Mouse (Mus musculus): ENCODE results near the gene Slc25a34.

Slc25a34 gene

DNA sequence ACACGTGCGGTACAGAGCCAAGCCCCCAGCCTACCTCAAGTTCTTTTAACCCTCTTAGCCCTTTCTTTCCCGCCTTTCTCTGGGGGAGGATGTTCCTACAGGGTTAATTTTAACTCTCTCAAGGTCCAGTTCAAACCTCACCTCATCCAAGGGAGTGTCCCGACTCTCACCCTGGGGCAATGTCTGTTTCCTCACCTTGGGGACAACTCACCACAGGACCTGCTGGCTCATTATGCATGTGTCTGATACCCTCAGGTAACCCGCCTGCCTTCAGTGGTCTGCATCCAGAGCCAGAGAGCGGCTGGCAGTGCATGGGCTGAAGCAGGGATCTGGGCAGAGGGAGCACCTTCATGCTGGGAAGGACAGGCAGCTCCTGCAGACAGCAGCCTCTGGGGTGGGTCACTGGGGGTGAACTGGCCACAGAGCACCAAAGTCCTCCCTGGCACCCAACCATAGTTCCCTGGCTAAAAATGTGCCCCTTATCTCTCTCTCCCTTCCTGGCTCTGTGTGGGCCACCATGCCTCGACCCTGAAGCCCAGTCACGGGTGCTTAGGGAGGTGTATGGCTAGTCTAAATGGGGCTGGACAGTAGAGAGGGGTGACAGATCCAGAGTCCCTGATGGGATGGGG, 26.8 kb downstream of the Slc25a34 start:
- H3K27me3 ChIP-seq (ENCODE audit: control insufficient read depth, insufficient read depth, low read length, poor library complexity, severe bottlenecking) = peaks cover 4% of the 10 kb centered on the region
- no peaks in the 10 kb centered on the region for H3K36me3 ChIP-seq (ENCODE audit: control insufficient read depth, insufficient read depth, low read length, poor library complexity, severe bottlenecking)
- DNase-seq (ENCODE audit: low read depth, low spot score) = no peak

DNA sequence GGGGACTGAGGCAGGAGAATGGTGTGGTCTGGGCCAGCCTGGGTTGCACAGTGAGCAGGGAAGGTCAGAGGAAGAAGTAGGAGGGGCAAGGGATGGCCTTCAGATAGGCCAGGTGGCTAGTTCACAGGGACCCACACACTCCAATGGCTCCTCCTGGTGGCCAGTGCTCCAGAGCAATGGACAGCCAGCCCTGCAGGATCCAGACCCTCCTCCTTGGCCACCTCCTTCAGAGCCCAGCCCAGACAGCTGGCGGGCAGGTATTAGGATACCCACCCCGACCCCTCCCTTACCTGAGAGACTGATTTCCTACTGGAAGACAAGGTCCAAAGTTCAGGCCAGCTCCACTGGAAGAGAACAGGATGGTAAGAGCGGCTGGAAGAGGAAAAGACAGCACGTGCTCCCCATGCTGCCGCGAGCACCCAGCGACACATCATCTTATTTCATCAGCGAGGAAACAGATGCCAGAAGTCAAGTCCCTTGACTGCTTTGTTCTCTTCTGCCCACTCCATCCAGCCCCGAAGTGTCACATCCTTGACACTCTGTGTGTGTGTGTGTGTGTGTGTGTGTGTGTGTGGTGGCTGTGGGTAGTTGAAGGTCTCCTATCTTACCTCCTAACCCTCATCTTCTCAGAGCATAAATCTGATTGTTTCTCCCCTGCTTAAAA, 27.9 kb downstream of the Slc25a34 start:
- Histone ChIP-seq H3K27me3 (ENCODE audit: control insufficient read depth, insufficient read depth, low read length, poor library complexity, severe bottlenecking) (peaks cover 4% of the 10 kb centered on the region), H3K36me3 (ENCODE audit: control insufficient read depth, insufficient read depth, low read length, poor library complexity, severe bottlenecking) (no peaks in the 10 kb centered on the region)
- DNase-seq (ENCODE audit: low read depth, low spot score) = peak; percentile 31

DNA sequence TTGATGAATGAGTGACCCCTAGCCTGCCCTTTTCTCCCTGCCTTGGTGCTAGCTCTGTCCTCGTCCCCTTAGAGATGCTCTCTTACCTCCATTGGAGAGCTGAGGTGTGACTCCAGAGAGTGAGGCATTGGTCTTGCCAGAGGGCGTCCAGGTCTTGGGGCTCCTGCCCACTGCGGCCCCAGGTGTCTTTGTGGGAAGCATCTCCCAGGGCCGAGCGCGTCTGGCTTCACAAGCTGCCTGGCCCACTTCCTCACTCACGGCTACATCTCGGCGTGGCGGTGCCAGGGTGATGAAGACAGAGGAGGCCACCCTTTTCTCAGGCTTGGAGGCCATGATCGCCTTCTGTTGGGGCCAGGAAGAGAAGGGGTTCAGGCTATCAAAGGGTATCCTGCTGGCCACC, 28.5 kb downstream of the Slc25a34 start:
- DNase-seq (ENCODE audit: low read depth, low spot score) = no peak
- H3K27me3 ChIP-seq (ENCODE audit: control insufficient read depth, insufficient read depth, low read length, poor library complexity, severe bottlenecking) = peaks cover 4% of the 10 kb centered on the region
- H3K36me3 ChIP-seq (ENCODE audit: control insufficient read depth, insufficient read depth, low read length, poor library complexity, severe bottlenecking) = no peaks in the 10 kb centered on the region

DNA sequence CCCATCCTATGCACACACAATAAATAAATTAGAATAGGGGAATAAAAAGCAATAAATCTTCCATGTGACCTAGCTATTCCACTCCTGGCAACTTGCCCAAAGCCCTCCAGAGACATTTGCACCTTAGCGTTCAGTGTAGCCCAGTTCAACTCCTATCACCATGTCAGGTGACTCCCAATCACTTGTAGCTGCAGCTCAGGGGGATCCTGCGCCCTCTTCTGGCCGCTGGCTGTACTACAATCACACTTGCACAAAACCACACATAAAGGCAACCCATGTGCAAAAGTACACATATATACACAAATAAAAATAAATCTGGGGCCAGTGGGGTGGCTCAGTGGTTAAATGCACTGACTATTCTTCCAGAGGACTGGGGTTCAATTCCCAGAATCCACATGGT, 32.1 kb downstream of the Slc25a34 start:
- DNase-seq (ENCODE audit: low read depth, low spot score) = peak; percentile 68
- H3K36me3 ChIP-seq (ENCODE audit: control insufficient read depth, insufficient read depth, low read length, poor library complexity, severe bottlenecking) = no peaks in the 10 kb centered on the region
- no peaks in the 10 kb centered on the region; the same call in 1 of the 2 replicates for H3K27me3 ChIP-seq (ENCODE audit: control insufficient read depth, insufficient read depth, low read length, poor library complexity, severe bottlenecking)

DNA sequence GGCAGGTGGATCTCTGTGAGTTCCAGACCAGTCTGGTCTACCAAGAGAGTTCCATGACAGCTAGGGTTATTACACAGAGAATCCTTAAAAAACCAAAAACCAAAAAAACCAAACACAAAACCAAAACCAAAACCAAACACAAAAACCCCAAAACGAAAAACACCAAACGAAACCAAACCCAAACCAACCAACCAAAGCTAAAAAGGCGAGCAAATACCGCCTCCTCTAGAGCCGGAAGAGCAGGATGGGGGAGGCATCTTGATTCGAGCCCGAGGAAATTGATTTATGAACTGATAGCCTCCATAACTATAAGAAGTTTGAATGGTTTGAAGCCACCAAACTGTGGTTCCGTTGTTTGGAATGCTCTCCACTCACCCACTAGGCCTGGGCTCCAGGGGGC, 39.7 kb downstream of the Slc25a34 start:
- H3K27me3 ChIP-seq (ENCODE audit: control insufficient read depth, insufficient read depth, low read length, poor library complexity, severe bottlenecking) = no peaks in the 10 kb centered on the region

DNA sequence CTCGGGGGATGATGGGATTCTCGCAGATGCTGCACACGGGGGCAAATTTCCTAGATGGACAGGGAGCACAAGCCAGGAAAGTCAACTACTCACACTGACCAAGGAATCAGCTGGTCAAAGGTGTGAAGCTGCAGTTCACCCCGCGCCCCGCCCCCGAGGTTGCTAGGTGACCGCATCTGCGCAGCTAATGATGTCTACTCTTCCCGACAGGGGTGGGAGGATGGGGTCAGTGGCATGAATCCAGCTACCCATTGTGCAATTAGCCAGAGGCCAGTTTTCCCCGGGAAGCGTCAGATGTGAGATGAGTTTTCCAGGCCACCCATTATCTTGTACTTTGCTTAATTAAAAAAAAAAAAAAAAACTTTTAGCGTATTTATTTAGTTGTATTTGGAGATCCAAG, 42.6 kb downstream of the Slc25a34 start:
- no peaks in the 10 kb centered on the region for H3K27me3 ChIP-seq (ENCODE audit: control insufficient read depth, insufficient read depth, low read length, poor library complexity, severe bottlenecking)
- H3K36me3 ChIP-seq (ENCODE audit: control insufficient read depth, insufficient read depth, low read length, poor library complexity, severe bottlenecking) = no peaks in the 10 kb centered on the region
- DNase-seq (ENCODE audit: low read depth, low spot score) = no peak

More for the DNA sequence above, 39.7 kb downstream of the Slc25a34 start:
- peak; percentile 61 for DNase-seq (ENCODE audit: low read depth, low spot score)
- no peaks in the 10 kb centered on the region for H3K36me3 ChIP-seq (ENCODE audit: control insufficient read depth, insufficient read depth, low read length, poor library complexity, severe bottlenecking)

DNA sequence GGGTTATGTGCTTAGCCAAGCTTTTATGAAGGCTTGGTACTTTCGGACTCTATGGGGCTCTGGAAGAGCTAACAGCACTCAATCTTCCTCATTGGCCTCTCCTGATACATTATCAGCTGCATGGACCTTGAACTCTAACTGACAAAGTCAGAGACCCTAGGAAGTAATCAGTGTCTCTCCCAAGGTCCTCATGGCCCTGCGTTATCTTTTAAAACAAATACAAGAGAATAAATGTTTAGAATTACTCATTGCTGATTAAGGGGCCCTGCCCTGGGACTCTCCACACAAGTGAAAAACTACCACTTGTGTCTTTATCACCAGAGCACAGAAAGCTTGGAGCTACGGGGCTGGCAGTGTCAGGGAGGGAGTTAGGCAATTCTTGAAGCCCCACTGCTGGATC, 44.8 kb downstream of the Slc25a34 start:
- Histone ChIP-seq H3K36me3 (ENCODE audit: control insufficient read depth, insufficient read depth, low read length, poor library complexity, severe bottlenecking) (no peaks in the 10 kb centered on the region), H3K27me3 (ENCODE audit: control insufficient read depth, insufficient read depth, low read length, poor library complexity, severe bottlenecking) (no peaks in the 10 kb centered on the region)
- no peak for DNase-seq (ENCODE audit: low read depth, low spot score)

DNA sequence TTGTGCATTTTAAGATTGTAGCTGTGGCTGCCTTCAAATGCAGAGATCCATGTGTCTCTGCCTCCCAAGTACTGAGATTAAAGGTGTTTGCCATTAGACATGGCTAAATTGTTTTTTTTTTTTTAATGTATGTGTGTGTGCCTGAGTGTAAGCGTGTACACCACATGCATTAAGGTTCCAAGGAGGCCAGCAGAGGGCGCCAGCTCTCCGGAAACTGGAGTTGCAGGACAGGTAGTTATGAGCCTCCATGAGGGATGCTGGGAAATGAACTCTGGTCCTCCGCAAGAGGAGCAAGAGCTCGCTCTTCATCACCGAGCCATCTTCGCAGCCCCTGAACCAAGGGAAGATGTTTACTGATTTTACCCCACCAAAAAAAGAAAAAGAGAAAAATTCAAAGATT, 46.7 kb downstream of the Slc25a34 start:
- no peaks in the 10 kb centered on the region for H3K36me3 ChIP-seq (ENCODE audit: control insufficient read depth, insufficient read depth, low read length, poor library complexity, severe bottlenecking)
- H3K27me3 ChIP-seq (ENCODE audit: control insufficient read depth, insufficient read depth, low read length, poor library complexity, severe bottlenecking) = no peaks in the 10 kb centered on the region
- peak; percentile 30 for DNase-seq (ENCODE audit: low read depth, low spot score)

DNA sequence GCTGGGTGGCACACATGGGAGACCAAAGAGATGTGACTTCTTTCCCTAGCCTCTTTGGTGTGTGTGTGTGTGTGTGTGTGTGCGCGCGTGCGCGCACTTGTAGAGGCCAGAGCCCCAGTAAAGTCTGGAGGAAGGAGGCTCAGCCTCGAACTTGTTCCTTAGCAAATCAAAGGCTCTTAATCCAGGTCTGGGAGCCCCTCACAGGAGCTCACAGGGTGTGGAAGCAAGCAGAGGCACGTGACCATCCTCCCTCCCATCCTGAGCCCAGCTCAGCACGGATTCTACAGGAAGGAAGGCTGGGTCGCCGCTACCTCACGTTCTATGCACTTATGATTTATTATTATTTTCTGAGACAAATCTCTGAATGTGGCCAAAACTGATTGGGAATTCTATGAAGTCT, 47.2 kb downstream of the Slc25a34 start:
- H3K36me3 ChIP-seq (ENCODE audit: control insufficient read depth, insufficient read depth, low read length, poor library complexity, severe bottlenecking) = no peaks in the 10 kb centered on the region
- DNase-seq (ENCODE audit: low read depth, low spot score) = no peak
- no peaks in the 10 kb centered on the region for H3K27me3 ChIP-seq (ENCODE audit: control insufficient read depth, insufficient read depth, low read length, poor library complexity, severe bottlenecking)

DNA sequence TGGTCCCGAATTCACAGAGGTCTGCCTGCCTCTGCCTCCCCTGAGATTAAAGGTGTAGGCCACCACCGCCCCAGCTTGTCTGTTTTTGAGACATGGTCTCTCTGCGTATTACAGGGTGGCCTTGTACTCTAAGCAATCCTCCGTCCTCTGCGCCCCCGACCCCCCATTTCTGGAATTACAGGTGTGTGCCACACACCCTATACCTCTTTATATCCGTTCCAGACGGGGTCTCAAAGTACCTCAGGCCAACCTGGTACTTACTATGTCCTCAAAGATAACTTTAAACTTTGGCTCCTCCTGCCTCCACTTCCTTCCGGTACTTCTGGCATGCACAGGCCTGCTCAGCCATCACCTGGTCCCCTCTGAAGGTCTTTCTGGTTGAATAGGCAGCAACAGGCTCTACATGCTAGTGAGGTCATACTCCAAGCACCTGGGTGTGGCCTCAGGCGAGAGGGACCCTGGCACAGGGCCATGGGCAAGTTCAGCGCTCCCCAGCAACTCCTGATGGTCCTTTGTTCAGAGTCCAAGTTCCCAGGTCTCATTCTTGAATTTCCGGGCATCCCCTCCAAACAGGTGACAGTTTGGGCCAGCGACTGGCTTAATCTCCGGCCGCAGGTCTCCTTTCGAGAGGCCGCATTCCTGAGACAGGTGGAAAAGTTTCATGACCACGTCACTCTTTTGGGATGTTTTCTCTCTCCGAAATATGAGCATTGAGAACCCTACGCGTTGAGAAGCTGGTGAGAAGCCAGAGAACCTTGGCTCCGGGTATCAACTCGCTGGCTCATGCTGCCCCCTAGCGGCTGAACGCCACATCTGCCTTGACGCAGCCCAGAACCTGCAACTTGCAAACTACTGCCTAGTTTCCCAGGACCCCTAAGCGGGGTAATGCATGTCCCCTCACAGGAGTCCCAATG, 48.6 kb downstream of the Slc25a34 start:
- DNase-seq (ENCODE audit: low read depth, low spot score) = peak; percentile 89
- Histone ChIP-seq H3K36me3 (ENCODE audit: control insufficient read depth, insufficient read depth, low read length, poor library complexity, severe bottlenecking) (no peaks in the 10 kb centered on the region), H3K27me3 (ENCODE audit: control insufficient read depth, insufficient read depth, low read length, poor library complexity, severe bottlenecking) (no peaks in the 10 kb centered on the region)

DNA sequence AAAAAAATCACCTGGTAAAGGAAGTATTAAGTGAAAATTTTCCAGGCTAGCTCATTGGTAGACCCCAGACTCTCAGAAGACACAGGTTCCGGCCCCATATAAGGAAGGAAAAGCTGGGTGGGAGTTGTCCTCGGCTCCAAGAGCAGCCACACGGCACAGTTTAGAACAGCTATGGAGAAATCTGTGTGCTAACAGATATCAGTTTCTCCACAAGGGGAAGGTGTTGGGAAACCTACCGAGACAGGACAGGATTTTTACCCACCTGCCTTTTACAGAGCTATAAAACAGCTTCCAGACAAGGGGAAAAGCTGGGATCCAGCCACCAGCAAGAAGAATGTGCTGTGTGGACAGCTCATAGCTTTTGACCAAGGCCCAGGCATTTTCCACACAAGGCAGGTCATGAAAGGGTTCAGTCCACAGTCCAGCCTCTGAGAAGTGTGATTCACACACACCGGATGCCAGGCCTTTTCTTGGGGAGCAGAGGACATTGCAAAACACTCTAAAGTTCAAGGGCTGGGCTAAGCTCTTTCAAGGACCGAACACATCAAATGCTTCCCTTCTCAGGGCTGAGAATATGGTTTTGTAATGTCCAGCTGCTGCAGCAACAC, 50.2 kb downstream of the Slc25a34 start:
- H3K36me3 ChIP-seq (ENCODE audit: control insufficient read depth, insufficient read depth, low read length, poor library complexity, severe bottlenecking) = no peaks in the 10 kb centered on the region
- H3K27me3 ChIP-seq (ENCODE audit: control insufficient read depth, insufficient read depth, low read length, poor library complexity, severe bottlenecking) = no peaks in the 10 kb centered on the region
- DNase-seq (ENCODE audit: low read depth, low spot score) = no peak

DNA sequence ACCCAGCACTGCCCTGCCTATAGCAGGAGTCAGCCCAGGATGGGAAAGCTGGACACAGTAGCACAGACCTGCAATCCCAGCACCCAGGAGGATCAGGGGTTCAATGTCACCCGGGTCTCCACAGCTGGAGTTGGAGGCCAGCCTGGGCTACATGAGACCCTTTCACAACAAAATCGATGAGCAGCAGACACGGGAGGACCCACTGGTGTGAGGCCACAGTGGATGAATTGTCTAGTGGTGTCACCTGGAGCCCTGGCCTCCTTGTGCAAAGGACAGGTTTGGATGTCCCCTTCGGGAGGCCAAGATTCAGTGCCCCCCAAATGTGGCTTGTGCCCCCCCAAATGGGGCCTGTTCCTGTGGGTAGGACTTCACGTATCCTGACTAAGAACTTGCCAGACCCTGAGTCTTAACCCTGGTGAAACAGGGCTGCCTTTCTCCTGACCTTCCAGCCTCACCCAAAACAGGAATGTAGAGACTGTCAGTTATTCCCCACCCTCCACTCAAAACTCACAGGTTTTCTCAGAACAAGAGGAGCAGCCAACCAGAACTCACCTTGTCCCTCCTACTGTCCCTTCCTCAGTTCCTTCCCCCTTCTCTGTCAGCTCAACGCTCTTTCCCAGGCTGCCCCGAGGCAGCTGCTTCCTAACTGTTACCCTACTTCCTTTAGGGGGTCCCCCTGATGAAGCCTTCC, 50.8 kb downstream of the Slc25a34 start:
- no peak for DNase-seq (ENCODE audit: low read depth, low spot score)
- Histone ChIP-seq H3K27me3 (ENCODE audit: control insufficient read depth, insufficient read depth, low read length, poor library complexity, severe bottlenecking) (no peaks in the 10 kb centered on the region), H3K36me3 (ENCODE audit: control insufficient read depth, insufficient read depth, low read length, poor library complexity, severe bottlenecking) (no peaks in the 10 kb centered on the region)

DNA sequence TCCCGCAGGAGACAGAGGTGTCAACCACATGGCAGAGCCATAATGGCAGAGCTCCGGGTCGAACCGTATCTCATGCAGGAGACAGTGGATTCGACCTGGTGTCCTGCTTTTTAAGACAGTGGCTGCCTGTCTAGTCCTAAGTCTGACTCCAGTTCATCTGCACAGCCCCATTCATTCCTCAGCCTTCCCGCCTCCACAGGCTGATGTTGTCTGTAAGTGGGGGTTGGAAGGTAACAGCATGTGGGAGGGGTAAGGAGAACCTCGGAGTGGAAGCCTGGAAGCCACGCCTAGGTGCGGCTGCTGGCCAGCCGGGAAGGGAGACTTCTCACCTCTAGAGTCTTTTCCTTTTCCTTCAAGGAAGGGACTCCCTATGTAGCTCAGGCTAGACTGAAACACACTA, 51.7 kb downstream of the Slc25a34 start:
- no peak for DNase-seq (ENCODE audit: low read depth, low spot score)
- Histone ChIP-seq H3K27me3 (ENCODE audit: control insufficient read depth, insufficient read depth, low read length, poor library complexity, severe bottlenecking) (no peaks in the 10 kb centered on the region), H3K36me3 (ENCODE audit: control insufficient read depth, insufficient read depth, low read length, poor library complexity, severe bottlenecking) (no peaks in the 10 kb centered on the region)

DNA sequence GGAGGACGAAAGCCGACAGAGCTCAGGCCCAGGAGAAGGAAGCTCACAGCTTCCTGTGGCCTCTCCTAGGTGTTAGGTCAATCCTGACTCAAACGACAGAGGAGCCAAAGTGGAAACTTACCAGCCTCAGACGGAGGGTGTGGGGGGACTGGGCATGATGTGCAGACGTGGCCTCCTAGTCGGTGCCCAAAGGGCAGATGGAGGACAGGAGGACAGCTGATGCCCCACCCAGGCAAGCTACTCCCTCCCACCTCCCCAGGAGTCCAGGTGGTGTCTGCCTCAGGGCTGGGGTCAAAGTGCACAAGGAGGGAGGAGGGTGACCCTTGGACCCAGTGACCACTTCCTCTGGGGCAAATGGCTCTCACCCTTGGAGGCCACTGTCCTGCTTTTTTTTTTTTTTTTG, 52.3 kb downstream of the Slc25a34 start:
- no peaks in the 10 kb centered on the region for H3K36me3 ChIP-seq (ENCODE audit: control insufficient read depth, insufficient read depth, low read length, poor library complexity, severe bottlenecking)
- DNase-seq (ENCODE audit: low read depth, low spot score) = no peak
- H3K27me3 ChIP-seq (ENCODE audit: control insufficient read depth, insufficient read depth, low read length, poor library complexity, severe bottlenecking) = no peaks in the 10 kb centered on the region

Data from splenic B cell, adult 2 months (primary cell).